ENCODE assay signal across 19 mouse cellular contexts in the genomic region with DNA sequence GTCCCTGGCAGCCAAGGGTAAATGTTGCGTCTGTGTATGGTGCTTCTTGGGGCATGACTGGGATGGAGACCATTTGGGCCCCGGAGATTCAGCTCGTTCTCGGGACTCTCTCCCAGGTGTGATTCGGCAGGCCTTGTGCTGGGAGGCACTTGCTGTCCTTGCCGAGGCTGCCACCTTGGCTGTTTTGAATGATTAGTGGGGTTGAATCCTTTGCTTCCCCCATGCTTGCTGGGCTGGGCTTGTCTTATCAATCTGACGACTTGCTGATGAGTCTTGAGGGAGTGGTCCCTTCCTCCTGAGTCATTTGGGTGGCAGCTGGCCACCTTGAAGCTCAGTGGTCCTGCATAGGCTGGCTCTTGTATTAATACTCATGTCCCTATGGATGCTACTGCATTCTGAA. TPM values are rescaled to one million over a fixed set of nuclear protein-coding genes. Genes with fewer than 3 reads are reported as not detected.
DNase-seq lines count a peak whose midpoint lies in the region; ATAC-seq lines count a peak whose summit lies in the region.
"Had no signal": no experiment of that assay in that cellular context is flagged by ENCODE, and none has a peak within 500 bp of the region (broad histone marks: within the 10 kb centered on the region; RNA-seq: fewer than 3 reads in every experiment).

No protein-coding gene starts in this region.

- H3K4me2 ChIP-seq in forebrain, embryonic 13.5 days, result peak overlapping the region; percentile 89; the same call in 1 of the 2 replicates
- no peak overlapping the region for H3K4me2 ChIP-seq in midbrain, embryonic 11.5 days
- H3K4me2 ChIP-seq in neural tube, embryonic 14.5 days (ENCODE audit: low read depth, low read length), result peak overlapping the region; percentile 85; the same call in 1 of the 2 replicates

- no peaks in the 10 kb centered on the region for H3K36me3 ChIP-seq in forebrain, embryonic 13.5 days (ENCODE audit: poor library complexity, severe bottlenecking)
- H3K36me3 ChIP-seq in forebrain, embryonic 10.5 days (replicated peaks), result no peaks in the 10 kb centered on the region
- no peaks in the 10 kb centered on the region for H3K36me3 ChIP-seq in midbrain, embryonic 10.5 days
- H3K36me3 ChIP-seq in midbrain, embryonic 11.5 days (ENCODE audit: control insufficient read depth, insufficient read depth, low read length), result no peaks in the 10 kb centered on the region
- H3K36me3 ChIP-seq in neural tube, embryonic 14.5 days (ENCODE audit: control insufficient read depth, insufficient read depth, low read length), result no peaks in the 10 kb centered on the region
- H3K36me3 ChIP-seq: limb, embryonic 15.5 days; liver, embryonic 15.5 days; stomach, embryonic 15.5 days had no signal

- H3K27me3 ChIP-seq in forebrain, embryonic 13.5 days, result peaks cover 14% of the 10 kb centered on the region
- H3K27me3 ChIP-seq in forebrain, embryonic 10.5 days (ENCODE audit: poor library complexity, severe bottlenecking), result peaks cover 27% of the 10 kb centered on the region
- H3K27me3 ChIP-seq in midbrain, embryonic 10.5 days (ENCODE audit: low read depth, poor library complexity, severe bottlenecking), result peaks cover 29% of the 10 kb centered on the region
- peaks cover 10% of the 10 kb centered on the region for H3K27me3 ChIP-seq in midbrain, embryonic 11.5 days (ENCODE audit: control insufficient read depth, insufficient read depth, low read length)
- peaks cover 3% of the 10 kb centered on the region; the same call in 1 of the 2 replicates for H3K27me3 ChIP-seq in neural tube, embryonic 14.5 days (ENCODE audit: control insufficient read depth, insufficient read depth, low read length)

- DNase-seq in forebrain, embryonic 10.5 days (ENCODE audit: extremely low spot score, low spot score), result no peak
- DNase-seq in midbrain, embryonic 10.5 days (ENCODE audit: low spot score), result no peak
- no peak for DNase-seq in midbrain, embryonic 11.5 days (ENCODE audit: low spot score, missing footprints)
- DNase-seq in induced T-regulatory cell, adult 2 months (ENCODE audit: low read depth), result peak; percentile 2
- no peak for DNase-seq in left cerebral cortex, adult 11 months (ENCODE audit: low spot score)
- no peak for DNase-seq in left cerebral cortex, postnatal 4 days
- DNase-seq: adrenal gland, adult 8-10 months; cerebellum, adult 9-10 months; gastrocnemius, postnatal 36 days; heart, postnatal 14 days; kidney, adult 8-10 months; kidney, postnatal 25 days; layer of hippocampus, adult 9-11 months; retina, postnatal 1 day had no signal

- no peaks in the 10 kb centered on the region for H3K9me3 ChIP-seq in forebrain, embryonic 13.5 days (replicated peaks)
- H3K9me3 ChIP-seq in forebrain, embryonic 10.5 days, result no peaks in the 10 kb centered on the region
- no peaks in the 10 kb centered on the region for H3K9me3 ChIP-seq in midbrain, embryonic 10.5 days (replicated peaks)
- H3K9me3 ChIP-seq in midbrain, embryonic 11.5 days (ENCODE audit: control insufficient read depth, low read length), result no peaks in the 10 kb centered on the region
- no peaks in the 10 kb centered on the region for H3K9me3 ChIP-seq in neural tube, embryonic 14.5 days (ENCODE audit: control insufficient read depth, low read length)
- H3K9me3 ChIP-seq: limb, embryonic 15.5 days; liver, embryonic 15.5 days; stomach, embryonic 15.5 days had no signal

- H3K9ac ChIP-seq in forebrain, embryonic 13.5 days, result no peak overlapping the region
- no peak overlapping the region for H3K9ac ChIP-seq in midbrain, embryonic 11.5 days (ENCODE audit: low read length)
- no peak overlapping the region for H3K9ac ChIP-seq in neural tube, embryonic 14.5 days (replicated peaks; ENCODE audit: low read depth, low read length)
- H3K9ac ChIP-seq: liver, embryonic 15.5 days; stomach, embryonic 15.5 days had no signal

- no peak for ATAC-seq in forebrain, embryonic 13.5 days
- no peak for ATAC-seq in midbrain, embryonic 11.5 days (ENCODE audit: low FRiP score)
- ATAC-seq in neural tube, embryonic 14.5 days (ENCODE audit: low read depth), result no peak

- H3K4me3 ChIP-seq in forebrain, embryonic 13.5 days, result no peak overlapping the region
- H3K4me3 ChIP-seq in forebrain, embryonic 10.5 days, result no peak overlapping the region
- 0 out of 2 replicates have a peak overlapping the region, but pooled peaks have one; percentile 55 for H3K4me3 ChIP-seq in midbrain, embryonic 10.5 days
- H3K4me3 ChIP-seq in midbrain, embryonic 11.5 days (ENCODE audit: low read depth, low read length), result no peak overlapping the region
- no peak overlapping the region for H3K4me3 ChIP-seq in neural tube, embryonic 14.5 days (ENCODE audit: low read depth, low read length)
- H3K4me3 ChIP-seq: liver, embryonic 15.5 days had no signal

- WGBS in forebrain, embryonic 13.5 days, result 84% methylated on average over 7 of the region's 7 CpGs
- 83% methylated on average over 7 of the region's 7 CpGs for WGBS in forebrain, embryonic 10.5 days
- 84% methylated on average over 7 of the region's 7 CpGs for WGBS in midbrain, embryonic 10.5 days
- 75% methylated on average over 7 of the region's 7 CpGs for WGBS in midbrain, embryonic 11.5 days
- whole genome bisulfite sequencing in neural tube, embryonic 14.5 days, result 80% methylated on average over 7 of the region's 7 CpGs

- peaks cover 7% of the 10 kb centered on the region; the same call in 1 of the 2 replicates for H3K4me1 ChIP-seq in forebrain, embryonic 13.5 days
- H3K4me1 ChIP-seq in forebrain, embryonic 10.5 days, result peaks cover 10% of the 10 kb centered on the region; the same call in 1 of the 2 replicates
- H3K4me1 ChIP-seq in midbrain, embryonic 10.5 days, result peaks cover 10% of the 10 kb centered on the region
- no peaks in the 10 kb centered on the region for H3K4me1 ChIP-seq in midbrain, embryonic 11.5 days (ENCODE audit: control insufficient read depth, insufficient read depth, low read length)
- no peaks in the 10 kb centered on the region for H3K4me1 ChIP-seq in neural tube, embryonic 14.5 days (ENCODE audit: control insufficient read depth, insufficient read depth, low read length)

- no peak overlapping the region for H3K27ac ChIP-seq in forebrain, embryonic 13.5 days
- H3K27ac ChIP-seq in forebrain, embryonic 10.5 days, result no peak overlapping the region
- no peak overlapping the region for H3K27ac ChIP-seq in midbrain, embryonic 10.5 days (replicated peaks)
- no peak overlapping the region for H3K27ac ChIP-seq in midbrain, embryonic 11.5 days (ENCODE audit: low read depth, low read length)
- no peak overlapping the region for H3K27ac ChIP-seq in neural tube, embryonic 14.5 days (ENCODE audit: low read depth, low read length)
- H3K27ac ChIP-seq: limb, embryonic 15.5 days; liver, embryonic 15.5 days; stomach, embryonic 15.5 days had no signal

- intact Hi-C loops in left cerebral cortex, postnatal 4 days (cut with DNase I), result loop anchor here (5.0 kb wide), 1 partner anchor 160 kb away; no protein-coding TSS in a partner anchor

RNA-seq across cellular contexts. Expression of gene Eef2kmt, which starts 52.0 kb away (rescaled TPM):
- 7.2 and 9.5 TPM in 2 replicates for polyA plus RNA-seq in forebrain, embryonic 13.5 days (2015; fragmentation: Nextera tagmentation; extraction: Ambion mirVana)
- 21.5 and 22.0 TPM in 2 replicates for polyA plus RNA-seq in forebrain, embryonic 10.5 days (2016; fragmentation: Nextera tagmentation; extraction: Ambion mirVana)
- 20.4 and 21.4 TPM in 2 replicates for polyA plus RNA-seq in midbrain, embryonic 10.5 days (2016; fragmentation: Nextera tagmentation; extraction: Ambion mirVana)
- polyA plus RNA-seq in midbrain, embryonic 11.5 days (2014; fragmentation: Nextera tagmentation; extraction: Ambion mirVana), result 13.2 and 15.0 TPM in 2 replicates
- 6.6 and 7.0 TPM in 2 replicates for polyA plus RNA-seq in neural tube, embryonic 14.5 days (2014; fragmentation: Nextera tagmentation; extraction: Ambion mirVana)
- 1 to 10 TPM; 2.9 to 3.6 TPM for total RNA-seq in left cerebral cortex, postnatal 4 days (2021)
